Mouse (Mus musculus): Measurements from ENCODE around the gene Nudcd2. TPM values are rescaled to one million over a fixed set of nuclear protein-coding genes. Genes with fewer than 3 reads are reported as not detected.

Nudcd2 gene
- total and polyA plus RNA-seq, 3 experiments: 89.8 to 221 (median 119) TPM

Other genes starting within 250 kb of the Nudcd2 start
- 69.3 and 71.3 TPM in 2 replicates for gene Mat2b, start 38.5 kb upstream of the Nudcd2 start, total RNA-seq (2012; rRNA removed)
- 122 and 138 TPM in 2 replicates for gene Mat2b, start 38.5 kb upstream of the Nudcd2 start, total RNA-seq (2014; rRNA removed)
- gene Mat2b, start 38.5 kb upstream of the Nudcd2 start, polyA plus RNA-seq (2012; ENCODE audit: insufficient read length, low read depth): 99.8 and 100 TPM in 2 replicates
- 64.2 and 70.6 TPM in 2 replicates for gene Hmmr, start 245 bp upstream of the Nudcd2 start, total RNA-seq (2012; rRNA removed)
- 109 and 138 TPM in 2 replicates for gene Hmmr, start 245 bp upstream of the Nudcd2 start, total RNA-seq (2014; rRNA removed)
- gene Hmmr, start 245 bp upstream of the Nudcd2 start, polyA plus RNA-seq (2012; ENCODE audit: insufficient read length, low read depth): 64.3 and 65.3 TPM in 2 replicates
- 156 and 174 TPM in 2 replicates for gene Ccng1, start 21.6 kb downstream of the Nudcd2 start, total RNA-seq (2012; rRNA removed)
- gene Ccng1, start 21.6 kb downstream of the Nudcd2 start, total RNA-seq (2014; rRNA removed): 348 and 401 TPM in 2 replicates
- gene Ccng1, start 21.6 kb downstream of the Nudcd2 start, polyA plus RNA-seq (2012; ENCODE audit: insufficient read length, low read depth): 162 and 175 TPM in 2 replicates